Mouse (Mus musculus): Measurements from ENCODE around the gene Nob1.

DNA sequence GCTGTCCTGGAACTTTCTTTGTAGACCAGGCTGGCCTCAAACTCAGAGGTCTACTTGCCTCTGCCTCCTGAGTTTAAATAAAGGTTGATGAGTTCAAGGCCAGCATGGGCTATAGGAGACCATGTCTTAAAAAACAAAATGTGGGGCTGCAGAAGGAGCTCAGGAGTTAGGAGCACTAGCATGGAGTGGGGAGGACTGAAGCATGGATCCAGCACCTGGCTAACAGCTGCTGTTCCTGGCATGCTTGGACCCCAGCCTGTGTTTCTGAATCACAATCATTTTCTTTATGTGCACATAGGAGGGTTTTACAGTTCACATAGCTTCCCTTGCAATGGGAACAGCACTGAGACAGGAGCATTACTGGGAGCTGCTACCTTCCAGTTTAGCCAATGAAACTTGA lies 22.9 kb upstream of the Nob1 start:
- TF ChIP-seq CTCF (IDR thresholded peaks at IDR 0.05; ENCODE audit: insufficient read depth, low read depth, low read length) (no peak), POLR2A (IDR thresholded peaks at IDR 0.05; ENCODE audit: insufficient read depth, low read depth, low read length) (no peak)

Data from olfactory bulb, adult 2 months (tissue).